Mouse (Mus musculus) frontal cortex, postnatal 10 days (tissue): ENCODE data around the gene Ltbr.

ENCODE experiments used
- DNase-seq, 2 experiments: peaks; one replicate each; pipeline ENCODE4 v3.0.0; 2022; ENCODE audit warnings: low spot score in 2 of 2, mixed read lengths in 1 of 2

The Ltbr gene

GRCm38 (mm10) chr6:125345625-125346024, 31.9 kb upstream of the Ltbr start:
- no peak for DNase-seq

DNA sequence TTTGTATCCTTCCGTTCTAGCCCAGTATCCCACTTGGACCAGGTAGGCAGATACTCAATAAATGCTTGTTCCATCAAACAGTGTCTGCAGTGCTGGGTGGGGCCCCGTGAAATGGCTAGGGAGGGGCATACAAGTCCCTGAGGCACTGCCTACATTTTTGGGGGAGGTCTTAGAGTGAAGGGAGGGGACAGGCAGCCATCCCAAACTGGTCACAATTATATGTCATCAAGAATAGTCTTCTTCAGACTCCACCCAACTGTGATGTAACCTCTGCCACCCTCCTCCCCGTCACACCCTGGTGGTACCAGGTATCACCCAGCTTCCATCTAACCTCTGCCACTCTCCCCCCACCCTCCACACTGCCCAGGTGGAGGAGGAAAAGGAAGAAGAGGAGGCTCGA, 31.2 kb upstream of the Ltbr start:
- DNase-seq = no peak

GRCm38 (mm10) chr6:125344084-125344483, 30.4 kb upstream of the Ltbr start:
- DNase-seq = no peak

GRCm38 (mm10) chr6:125342198-125342597, 28.5 kb upstream of the Ltbr start:
- no peak for DNase-seq

DNA sequence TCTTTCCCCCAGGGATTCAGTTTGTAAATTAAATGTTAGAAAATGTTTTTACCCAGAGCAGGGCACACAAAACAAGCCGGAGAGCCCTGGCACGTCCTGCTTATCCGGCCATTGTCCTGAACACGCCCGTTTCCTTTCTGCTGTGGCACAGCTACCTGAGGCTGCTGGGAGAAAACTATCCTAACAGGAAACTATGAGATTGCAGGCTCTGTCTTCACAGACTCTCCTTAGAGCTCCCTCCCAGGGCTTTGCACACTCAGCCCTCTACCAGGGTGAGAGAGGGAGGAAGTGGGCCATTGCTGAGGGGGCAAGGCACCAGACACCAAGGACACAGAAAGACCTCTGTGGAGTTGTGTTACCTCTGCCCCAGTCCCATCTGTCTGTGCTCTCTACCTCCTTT, 26.6 kb upstream of the Ltbr start:
- no peak for DNase-seq

DNA sequence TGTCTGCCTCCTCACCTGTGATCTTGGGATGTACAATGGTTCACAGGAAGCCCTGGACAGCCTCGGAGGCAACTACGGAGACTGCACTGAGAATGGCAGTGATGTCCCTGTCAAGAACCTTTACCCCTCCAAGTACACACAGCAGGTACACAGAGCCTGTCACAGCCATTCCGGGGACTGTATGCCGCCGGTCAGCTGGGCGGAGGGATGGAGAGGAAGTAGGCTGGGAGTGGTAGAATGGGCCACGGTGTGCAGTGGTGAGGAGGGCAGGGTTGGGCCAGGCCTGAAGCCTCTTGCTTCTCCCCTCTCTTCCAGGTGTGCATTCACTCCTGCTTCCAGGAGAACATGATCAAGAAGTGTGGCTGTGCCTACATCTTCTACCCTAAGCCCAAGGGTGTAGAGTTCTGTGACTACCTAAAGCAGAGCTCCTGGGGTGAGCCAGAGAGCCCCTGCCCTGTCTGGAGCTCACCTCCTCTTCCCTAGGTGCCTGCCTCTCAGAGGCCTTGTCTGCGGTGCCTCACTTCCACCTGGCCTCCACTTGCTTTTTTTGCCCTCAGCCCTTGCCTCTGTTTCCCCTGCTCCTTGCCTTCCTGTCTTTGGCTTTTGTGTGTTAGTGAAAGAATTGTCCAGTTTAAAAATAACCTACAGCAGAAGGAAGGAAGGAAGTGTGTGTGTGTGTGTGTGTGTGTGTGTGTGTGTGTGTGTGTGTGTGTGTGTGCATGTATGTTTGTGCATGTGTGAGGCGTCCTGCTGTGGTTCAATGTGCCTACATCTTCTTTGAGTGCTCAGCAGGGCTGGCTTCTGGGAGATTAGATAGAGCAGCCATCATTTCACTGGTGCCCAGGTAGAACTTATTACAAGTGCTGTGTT, 25.3 kb upstream of the Ltbr start:
- DNase-seq = no peak

DNA sequence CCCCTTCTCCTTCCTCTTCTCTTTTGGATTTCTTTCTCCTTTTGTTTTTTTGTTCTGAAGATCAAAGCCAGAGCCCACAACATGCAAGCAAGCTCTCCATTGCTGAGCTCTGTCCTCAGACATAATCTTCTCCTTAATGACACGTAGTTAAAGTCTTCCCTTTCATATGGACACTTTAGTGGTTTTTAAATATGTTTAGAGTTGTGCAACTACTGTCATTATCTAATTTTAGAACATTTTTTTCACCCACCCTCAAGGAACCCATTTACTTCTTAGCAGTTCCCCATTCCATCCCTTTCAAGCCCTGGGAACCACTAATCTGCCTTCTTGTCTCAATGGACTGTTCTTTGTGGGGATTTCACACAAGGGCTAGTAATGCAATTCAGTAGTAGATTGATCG, 20.7 kb upstream of the Ltbr start:
- no peak for DNase-seq

DNA sequence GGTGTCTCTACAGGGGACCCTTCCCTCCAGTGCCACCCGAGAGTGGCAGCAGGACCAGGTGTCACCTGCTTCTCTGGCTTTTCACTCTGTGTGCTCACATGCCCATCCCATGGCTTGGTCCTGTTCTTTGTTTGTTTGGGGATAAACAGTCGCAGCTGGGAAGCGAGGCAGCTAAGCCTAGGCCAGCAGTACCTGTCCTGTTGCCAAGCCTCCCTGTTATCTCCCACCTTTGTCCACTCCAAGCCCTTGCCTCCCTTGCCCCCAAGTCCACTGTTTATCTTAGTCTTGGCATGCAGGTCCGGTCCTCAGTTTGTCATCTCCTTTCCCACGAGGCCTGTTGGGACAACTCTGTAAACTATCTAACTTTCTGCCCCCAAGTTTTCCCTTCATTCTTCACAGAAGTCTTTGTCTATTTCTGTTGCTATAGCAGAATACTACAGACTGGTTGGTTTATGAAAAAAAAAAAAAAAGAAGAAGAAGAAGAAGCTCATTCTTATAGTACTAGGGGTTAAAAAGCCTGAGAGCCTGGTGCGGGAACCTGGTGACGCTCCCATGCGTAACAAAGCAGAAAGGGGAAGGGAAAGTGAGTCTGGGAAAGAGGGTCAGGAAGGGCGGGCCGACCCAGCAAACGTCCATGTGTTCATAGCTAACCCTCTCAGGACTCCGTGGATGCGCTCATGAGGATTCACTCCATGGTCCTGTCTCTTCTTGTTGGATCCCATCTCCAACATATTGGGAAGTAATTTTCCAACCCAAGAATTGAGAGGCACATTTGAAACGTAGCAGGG, 19.6 kb upstream of the Ltbr start:
- no peak for DNase-seq

DNA sequence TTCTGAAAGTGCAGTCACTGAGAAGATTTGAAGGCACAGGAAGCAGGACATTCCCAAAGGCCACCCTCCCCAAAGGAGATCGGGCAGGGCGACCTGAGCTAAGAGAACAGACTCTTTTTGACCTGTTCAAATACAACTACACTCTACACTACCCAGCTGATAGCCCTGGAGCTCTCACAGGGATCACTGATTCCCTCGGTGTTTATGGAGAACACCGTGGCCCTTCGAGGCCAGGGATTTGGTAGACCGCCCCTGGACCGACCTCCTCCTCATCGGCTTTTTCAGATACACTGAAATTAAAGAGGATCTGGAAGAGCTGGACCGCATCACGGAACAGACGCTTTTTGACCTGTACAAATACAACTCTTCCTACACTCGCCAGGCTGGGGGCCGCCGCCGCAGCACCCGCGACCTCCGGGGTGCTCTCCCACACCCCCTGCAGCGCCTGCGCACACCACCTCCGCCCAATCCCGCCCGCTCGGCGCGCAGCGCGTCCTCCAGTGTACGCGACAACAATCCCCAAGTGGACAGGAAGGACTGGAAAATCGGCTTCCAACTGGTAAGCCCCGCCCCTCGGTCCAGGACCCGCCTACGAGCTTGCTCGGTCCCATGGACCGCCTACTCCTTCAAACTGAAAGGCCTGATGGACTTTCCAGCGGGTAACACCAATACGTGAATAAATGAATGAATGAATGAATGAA, 17.1 kb upstream of the Ltbr start:
- DNase-seq = peak; percentile 62 to 71

- DNase-seq = no peak
Observed at GRCm38 (mm10) chr6:125328243-125328642, 14.6 kb upstream of the Ltbr start.

DNA sequence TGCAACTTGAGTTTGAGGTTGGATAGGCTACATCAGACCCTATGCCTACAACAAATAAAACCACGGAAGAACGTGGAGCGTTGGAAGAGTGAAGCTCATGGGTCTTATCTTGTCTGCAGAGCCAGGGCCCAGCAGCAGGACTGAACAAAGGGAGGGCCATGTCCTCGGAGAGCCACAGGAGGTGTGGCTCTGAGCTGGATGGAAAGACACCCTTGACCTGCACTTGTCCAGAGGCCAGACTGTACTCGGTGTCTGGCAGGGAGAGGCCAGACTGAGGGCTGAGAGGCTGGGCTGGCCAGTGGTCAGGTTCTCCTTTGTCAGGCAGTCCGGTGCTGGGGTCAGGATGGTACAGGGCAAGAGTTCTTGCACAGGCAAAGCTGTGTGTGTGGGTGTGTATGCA, 11.7 kb upstream of the Ltbr start:
- DNase-seq = no peak

DNA sequence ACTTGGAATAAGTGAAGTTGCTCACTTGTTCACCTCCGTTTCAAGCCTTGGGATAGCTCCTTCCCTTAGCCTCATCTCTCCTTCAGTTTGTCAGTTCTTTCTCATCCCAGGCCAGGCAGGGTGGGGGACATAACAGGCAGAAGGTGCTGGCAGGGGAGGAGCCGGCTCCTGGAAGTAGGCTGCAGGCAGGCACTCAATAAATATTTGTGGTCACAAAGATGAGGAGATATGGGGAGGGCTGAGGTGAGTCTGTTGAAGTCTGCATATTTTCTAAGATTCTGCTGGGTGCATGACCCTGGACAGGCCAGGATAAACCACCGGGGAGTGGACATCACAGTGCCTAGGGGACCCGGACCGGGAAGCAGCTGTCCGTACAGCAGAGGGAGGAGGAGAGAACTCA, 9.9 kb upstream of the Ltbr start:
- no peak for DNase-seq

GRCm38 (mm10) chr6:125322794-125323193, 9.1 kb upstream of the Ltbr start:
- no peak for DNase-seq

DNA sequence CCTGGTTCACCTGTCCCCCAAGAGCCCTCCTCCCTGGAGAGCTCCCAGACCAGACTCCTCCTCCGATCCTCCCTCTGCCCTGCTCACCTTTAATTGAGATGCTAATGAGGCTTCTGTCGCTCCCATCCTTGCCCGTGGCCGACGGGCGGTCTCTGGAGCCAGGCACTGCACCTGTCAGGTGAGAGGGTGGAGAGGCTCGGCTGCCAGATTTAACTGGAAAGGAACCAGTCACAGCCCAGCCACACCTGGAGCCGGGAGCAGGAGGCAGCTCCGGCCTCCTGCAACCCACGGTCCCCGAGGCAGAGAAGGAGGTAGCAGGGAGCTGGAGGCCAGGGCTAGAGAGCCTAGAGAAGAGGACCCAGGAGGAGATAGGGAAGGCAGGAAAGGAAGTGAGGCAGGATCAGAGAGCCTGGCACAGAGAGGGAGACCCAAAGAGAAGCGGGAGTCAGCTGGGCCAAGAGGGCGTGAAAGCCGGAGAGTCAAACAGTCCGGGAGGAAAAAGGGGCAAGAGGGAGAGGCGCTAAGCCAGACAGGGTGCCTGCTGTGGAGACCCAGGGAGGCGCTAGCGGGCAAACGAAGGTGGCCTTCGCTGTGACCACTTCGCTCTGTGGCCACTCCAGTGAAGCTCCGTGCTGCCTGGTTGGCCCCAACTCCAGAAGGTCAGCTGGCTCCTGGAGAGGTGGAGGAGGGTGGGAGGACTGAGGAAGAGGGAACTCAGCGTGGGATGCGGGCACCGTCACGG, 7.6 kb upstream of the Ltbr start:
- DNase-seq = no peak

- DNase-seq = no peak
Observed at GRCm38 (mm10) chr6:125320323-125320722, 6.6 kb upstream of the Ltbr start, which contains the start of gene Scnn1a. Scnn1a (plus strand) TSS chr6:125320659.

- no peak for DNase-seq
Observed at GRCm38 (mm10) chr6:125319919-125320296, 6.2 kb upstream of the Ltbr start.

GRCm38 (mm10) chr6:125318981-125319918, 5.6 kb upstream of the Ltbr start:
- DNase-seq = no peak

- no peak for DNase-seq
Observed at GRCm38 (mm10) chr6:125317077-125317476, 3.4 kb upstream of the Ltbr start.

DNA sequence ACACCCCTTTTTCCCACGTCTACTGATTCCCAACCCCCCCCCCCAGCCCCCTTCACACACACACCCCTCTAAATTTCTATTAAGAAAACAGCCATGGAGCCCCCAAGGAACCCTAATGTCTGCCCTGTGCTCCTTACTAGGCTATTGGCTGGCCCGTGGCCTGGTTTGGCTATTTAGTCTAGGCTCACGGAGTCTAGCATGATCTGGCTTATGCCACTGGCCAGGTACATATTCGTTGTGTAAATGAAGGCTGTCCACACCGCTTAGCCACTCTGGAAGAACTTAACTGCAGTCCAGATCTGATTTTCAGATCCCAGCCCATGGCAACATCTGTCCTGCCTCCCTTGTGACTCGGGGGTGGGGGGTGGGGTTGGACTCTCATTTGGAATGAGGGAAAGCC, 1.1 kb upstream of the Ltbr start:
- no peak for DNase-seq

- no peak for DNase-seq
Observed at GRCm38 (mm10) chr6:125314231-125314563, 512 bp upstream of the Ltbr start.
